21 mouse cellular contexts compared by ENCODE assay signal in genomic region chr17:79394799-79395198, GRCm38 (mm10). TPM values are rescaled to one million over a fixed set of nuclear protein-coding genes. Genes with fewer than 3 reads are reported as not detected.
DNase-seq lines count a peak whose midpoint lies in the region; ATAC-seq and TF ChIP-seq lines count a peak whose summit lies in the region.
"Had no signal": no experiment of that assay in that cellular context is flagged by ENCODE, and none has a peak within 500 bp of the region (broad histone marks: within the 10 kb centered on the region; RNA-seq: fewer than 3 reads in every experiment).

No protein-coding gene starts in this region.

- no peak for TF ChIP-seq POLR2A in lung, adult 2 months (IDR thresholded peaks at IDR 0.05; ENCODE audit: borderline replicate concordance, extremely low read depth, low read depth, low read length)
- TF ChIP-seq POLR2A in cerebellum, adult 2 months (IDR thresholded peaks at IDR 0.05; ENCODE audit: borderline replicate concordance, insufficient read depth, low read length), result no peak

- H3K36me3 ChIP-seq in embryonic facial prominence, embryonic 14.5 days (ENCODE audit: control insufficient read depth, insufficient read depth, low read length), result no peaks in the 10 kb centered on the region
- H3K36me3 ChIP-seq: limb, embryonic 12.5 days; liver, embryonic 13.5 days; neural tube, embryonic 13.5 days had no signal

- ATAC-seq in embryonic facial prominence, embryonic 14.5 days (ENCODE audit: low read depth), result peak; percentile 88
- ATAC-seq: activated CD4-positive, CD25-positive, alpha-beta regulatory T cell, adult 4 months; hindbrain, embryonic 16.5 days; intestine, postnatal 0 days had no signal

- H3K9me3 ChIP-seq in embryonic facial prominence, embryonic 14.5 days (ENCODE audit: control insufficient read depth, low read length), result no peaks in the 10 kb centered on the region
- H3K9me3 ChIP-seq: limb, embryonic 12.5 days; liver, embryonic 13.5 days; neural tube, embryonic 13.5 days had no signal

- H3K4me2 ChIP-seq in embryonic facial prominence, embryonic 14.5 days (ENCODE audit: low read depth, low read length), result no peak overlapping the region
- H3K4me2 ChIP-seq: heart, embryonic 11.5 days; limb, embryonic 12.5 days; liver, embryonic 13.5 days; neural tube, embryonic 13.5 days had no signal

- no peak for TF ChIP-seq CTCF in lung, adult 2 months (IDR thresholded peaks at IDR 0.05; ENCODE audit: insufficient read depth, low read length)
- no peak for TF ChIP-seq CTCF in cerebellum, adult 2 months (IDR thresholded peaks at IDR 0.05; ENCODE audit: borderline replicate concordance, insufficient read depth, low read depth, low read length)

- peak; percentile 57 to 65 for DNase-seq in lung, adult 18-20 months
- no peak for DNase-seq in lung, adult 2 months
- DNase-seq in NIH3T3 (ENCODE audit: low read depth), result peak; percentile 71
- peak; percentile 79 for DNase-seq in embryonic facial prominence, embryonic 14.5 days (ENCODE audit: low spot score)
- peak; percentile 10 for DNase-seq in lung, postnatal 14 days
- DNase-seq in layer of hippocampus, postnatal 14 days (ENCODE audit: low spot score in 2 of 2), result no peak
- DNase-seq in cerebellum, adult 2 months, result no peak
- no peak for DNase-seq in heart, postnatal 10 days
- DNase-seq: B cell, adult 2 months; cerebellum, postnatal 14 days; embryo, embryonic 11 days; kidney, postnatal 10 days; liver, embryonic 13.5 days; thymus, adult 2 months had no signal

- intact Hi-C loops in heart, postnatal 10 days (cut with DNase I), result no loop called here

- no peaks in the 10 kb centered on the region for H3K27me3 ChIP-seq in embryonic facial prominence, embryonic 14.5 days (replicated peaks; ENCODE audit: control insufficient read depth, insufficient read depth, low read length)
- no peaks in the 10 kb centered on the region for H3K27me3 ChIP-seq in cerebellum, adult 2 months (ENCODE audit: control insufficient read depth, insufficient read depth, low read length)
- H3K27me3 ChIP-seq: limb, embryonic 12.5 days; liver, embryonic 13.5 days; neural tube, embryonic 13.5 days had no signal

- no peak overlapping the region for H3K9ac ChIP-seq in embryonic facial prominence, embryonic 14.5 days (ENCODE audit: low read depth, low read length)
- H3K9ac ChIP-seq: limb, embryonic 12.5 days; liver, embryonic 13.5 days; neural tube, embryonic 13.5 days had no signal

- H3K27ac ChIP-seq in embryonic facial prominence, embryonic 14.5 days (replicated peaks; ENCODE audit: low read depth, low read length), result no peak overlapping the region
- no peak overlapping the region for H3K27ac ChIP-seq in cerebellum, adult 2 months (ENCODE audit: insufficient read depth, low read length)
- H3K27ac ChIP-seq: layer of hippocampus, adult 2 months; limb, embryonic 12.5 days; liver, embryonic 13.5 days; neural tube, embryonic 13.5 days had no signal

- WGBS in lung, adult 2 months, result 61% methylated on average over 5 of the region's 5 CpGs
- WGBS in embryonic facial prominence, embryonic 14.5 days, result 60% methylated on average over 5 of the region's 5 CpGs
- 70% methylated on average over 5 of the region's 5 CpGs for WGBS in cerebellum, adult 2 months

- no peak overlapping the region for H3K4me3 ChIP-seq in lung, adult 2 months (replicated peaks; ENCODE audit: extremely low read depth, low read depth, low read length)
- H3K4me3 ChIP-seq in embryonic facial prominence, embryonic 14.5 days (ENCODE audit: low read depth, low read length), result no peak overlapping the region
- no peak overlapping the region for H3K4me3 ChIP-seq in cerebellum, adult 2 months (replicated peaks; ENCODE audit: insufficient read depth, low read depth, low read length)
- H3K4me3 ChIP-seq: layer of hippocampus, adult 2 months; limb, embryonic 12.5 days; liver, embryonic 13.5 days; neural tube, embryonic 13.5 days had no signal

- H3K4me1 ChIP-seq in lung, adult 2 months (ENCODE audit: control insufficient read depth, insufficient read depth, low read length), result no peaks in the 10 kb centered on the region
- peaks cover 7% of the 10 kb centered on the region; the same call in 1 of the 2 replicates for H3K4me1 ChIP-seq in embryonic facial prominence, embryonic 14.5 days (ENCODE audit: control insufficient read depth, insufficient read depth, low read length)
- no peaks in the 10 kb centered on the region for H3K4me1 ChIP-seq in cerebellum, adult 2 months (ENCODE audit: control insufficient read depth, insufficient read depth, low read length)
- H3K4me1 ChIP-seq: limb, embryonic 12.5 days; liver, embryonic 13.5 days; neural tube, embryonic 13.5 days had no signal

RNA-seq across cellular contexts. Expression of gene Cdc42ep3, which starts 39.9 kb away (rescaled TPM):
- polyA plus RNA-seq in lung, adult 2 months (2012; rRNA removed), result 21.9 and 23.3 TPM in 2 replicates
- polyA plus RNA-seq in embryonic facial prominence, embryonic 14.5 days (2014; fragmentation: Nextera tagmentation; extraction: Ambion mirVana), result 68.8 and 69.1 TPM in 2 replicates
- 1 to 10 TPM; 6.2 to 9.8 TPM for total RNA-seq in layer of hippocampus, postnatal 14 days (2021)
- polyA plus RNA-seq in cerebellum, adult 2 months (2012; rRNA removed), result 10.5 and 11.0 TPM in 2 replicates
- total RNA-seq in heart, postnatal 10 days (2021), result 10 to 100 TPM; 33.6 to 42.7 TPM

Comparison
In these comparisons a context has a peak if more than half of its experiments do, and no peak if none do; other contexts are left out.
1. DNase-seq: peak in lung, adult 18-20 months (2 of 2), NIH3T3 (single experiment), embryonic facial prominence, embryonic 14.5 days (single experiment) and lung, postnatal 14 days (single experiment); none in lung, adult 2 months (single experiment), layer of hippocampus, postnatal 14 days (0 of 2), cerebellum, adult 2 months (0 of 2) and heart, postnatal 10 days (0 of 2).